Comparison of ENCODE assay signal across 28 mouse cellular contexts in genomic region chr5:65855571-65855970, GRCm38 (mm10). TPM values are rescaled to one million over a fixed set of nuclear protein-coding genes. Genes with fewer than 3 reads are reported as not detected.
A peak's percentile ranks its signal among the peaks of the same experiment; 100 is the strongest.
DNase-seq lines count a peak whose midpoint lies in the region; ATAC-seq and TF ChIP-seq lines count a peak whose summit lies in the region.
"Had no signal": no experiment of that assay in that cellular context is flagged by ENCODE, and none has a peak within 500 bp of the region (broad histone marks: within the 10 kb centered on the region; RNA-seq: fewer than 3 reads in every experiment).

No protein-coding gene starts in this region.

- H3K27ac ChIP-seq in liver, postnatal 0 days (ENCODE audit: low read depth), result peak overlapping the region; percentile 49; the same call in 1 of the 2 replicates
- H3K27ac ChIP-seq in liver, embryonic 11.5 days (ENCODE audit: low read depth, low read length), result no peak overlapping the region
- H3K27ac ChIP-seq: embryonic facial prominence, embryonic 10.5 days; embryonic facial prominence, embryonic 13.5 days; forebrain, embryonic 13.5 days; heart, embryonic 15.5 days; hindbrain, embryonic 10.5 days; hindbrain, embryonic 13.5 days had no signal

- no peak for TF ChIP-seq EP300 in liver, postnatal 0 days (IDR thresholded peaks at IDR 0.05; ENCODE audit: low read depth)

- H3K4me3 ChIP-seq in liver, postnatal 0 days (ENCODE audit: low read depth, low read length), result no peak overlapping the region
- H3K4me3 ChIP-seq in liver, embryonic 11.5 days (ENCODE audit: low read depth, low read length), result no peak overlapping the region
- H3K4me3 ChIP-seq: embryonic facial prominence, embryonic 10.5 days; embryonic facial prominence, embryonic 13.5 days; erythroblast, embryonic 14.5 days; forebrain, embryonic 13.5 days; heart, embryonic 12.5 days; heart, embryonic 15.5 days; hindbrain, embryonic 10.5 days; hindbrain, embryonic 13.5 days had no signal

- no peak for TF ChIP-seq CTCF in liver, postnatal 0 days (IDR thresholded peaks at IDR 0.05; ENCODE audit: low read depth)

- no peaks in the 10 kb centered on the region for H3K36me3 ChIP-seq in liver, postnatal 0 days (replicated peaks; ENCODE audit: insufficient read depth, low read length)
- H3K36me3 ChIP-seq in liver, embryonic 11.5 days (ENCODE audit: control insufficient read depth, insufficient read depth, low read length), result no peaks in the 10 kb centered on the region
- H3K36me3 ChIP-seq: embryonic facial prominence, embryonic 10.5 days; embryonic facial prominence, embryonic 13.5 days; heart, embryonic 12.5 days; heart, embryonic 15.5 days; hindbrain, embryonic 10.5 days; hindbrain, embryonic 13.5 days had no signal

- no peak for ATAC-seq in liver, postnatal 0 days
- ATAC-seq in liver, embryonic 11.5 days (replicated peaks; ENCODE audit: low FRiP score), result no peak
- ATAC-seq: activated CD4-positive, CD25-positive, alpha-beta regulatory T cell, adult 4 months; forebrain, embryonic 13.5 days; forebrain, embryonic 16.5 days; hindbrain, embryonic 16.5 days; inflammation-experienced regulatory T-cells, adult 6 months had no signal

- no peak overlapping the region for H3K4me2 ChIP-seq in liver, postnatal 0 days (ENCODE audit: low read depth, low read length)
- no peak overlapping the region for H3K4me2 ChIP-seq in liver, embryonic 11.5 days
- H3K4me2 ChIP-seq: embryonic facial prominence, embryonic 13.5 days; forebrain, embryonic 13.5 days; heart, embryonic 12.5 days; heart, embryonic 15.5 days; hindbrain, embryonic 13.5 days had no signal

- H3K9ac ChIP-seq in liver, postnatal 0 days (replicated peaks), result no peak overlapping the region
- H3K9ac ChIP-seq in liver, embryonic 11.5 days (ENCODE audit: low read depth, low read length), result no peak overlapping the region
- H3K9ac ChIP-seq: embryonic facial prominence, embryonic 13.5 days; forebrain, embryonic 13.5 days; heart, embryonic 12.5 days; heart, embryonic 15.5 days; hindbrain, embryonic 13.5 days had no signal

- DNase-seq in liver, postnatal 0 days, result no peak
- DNase-seq in liver, embryonic 11.5 days (ENCODE audit: low spot score), result no peak
- peak; percentile 36 for DNase-seq in thymus, postnatal 0 days (ENCODE audit: low spot score)
- no peak for DNase-seq in thymus, postnatal 25 days
- peak; percentile 56 for DNase-seq in induced T-regulatory cell, adult 2 months (ENCODE audit: low read depth)
- DNase-seq in gastrocnemius, postnatal 10 days, result no peak
- DNase-seq: adrenal gland, adult 8-10 months; adrenal gland, postnatal 25 days; cerebellum, adult 11-12 months; cerebellum, adult 8-10 months; cerebellum, postnatal 10 days; cerebellum, postnatal 36 days; gastrocnemius, postnatal 14 days; heart, adult 18-20 months; heart, postnatal 10 days; heart, postnatal 36 days had no signal

- no peaks in the 10 kb centered on the region for H3K27me3 ChIP-seq in liver, postnatal 0 days (ENCODE audit: insufficient read depth, low read length)
- no peaks in the 10 kb centered on the region for H3K27me3 ChIP-seq in liver, embryonic 11.5 days (replicated peaks; ENCODE audit: control insufficient read depth, insufficient read depth, low read length)
- H3K27me3 ChIP-seq: embryonic facial prominence, embryonic 13.5 days; forebrain, embryonic 13.5 days; heart, embryonic 12.5 days; heart, embryonic 15.5 days; hindbrain, embryonic 13.5 days had no signal

- 55% methylated on average over 3 of the region's 3 CpGs for WGBS in liver, postnatal 0 days (ENCODE audit: insufficient replicate concordance)
- 61% methylated on average over 3 of the region's 3 CpGs for WGBS in liver, embryonic 11.5 days

- 0 out of 2 replicates have a peak, but pooled peaks cover 4% of the 10 kb centered on the region for H3K4me1 ChIP-seq in liver, postnatal 0 days (ENCODE audit: insufficient read depth)
- peaks cover 7% of the 10 kb centered on the region; the same call in 1 of the 2 replicates for H3K4me1 ChIP-seq in liver, embryonic 11.5 days (replicated peaks; ENCODE audit: control insufficient read depth, insufficient read depth, low read length)
- H3K4me1 ChIP-seq: forebrain, embryonic 13.5 days; hindbrain, embryonic 13.5 days had no signal

- H3K9me3 ChIP-seq in liver, postnatal 0 days (ENCODE audit: low read length), result no peaks in the 10 kb centered on the region
- no peaks in the 10 kb centered on the region for H3K9me3 ChIP-seq in liver, embryonic 11.5 days (ENCODE audit: control insufficient read depth, low read length)
- H3K9me3 ChIP-seq: embryonic facial prominence, embryonic 10.5 days; embryonic facial prominence, embryonic 13.5 days; forebrain, embryonic 13.5 days; heart, embryonic 12.5 days; heart, embryonic 15.5 days; hindbrain, embryonic 10.5 days; hindbrain, embryonic 13.5 days had no signal

RNA-seq across cellular contexts. Expression of gene Rhoh, which starts 5.4 kb away (rescaled TPM):
- 4.3 and 5.1 TPM in 2 replicates for polyA plus RNA-seq in liver, postnatal 0 days (2015; fragmentation: Nextera tagmentation; extraction: Ambion mirVana)
- polyA plus RNA-seq in liver, embryonic 11.5 days (2014; fragmentation: Nextera tagmentation; extraction: Ambion mirVana), result 1.3 and 2.4 TPM in 2 replicates
- 174 and 206 TPM in 2 replicates for polyA plus RNA-seq in thymus, postnatal 0 days (2015; fragmentation: Nextera tagmentation; extraction: Ambion mirVana)
- 1 to 10 TPM; 1.2 to 2.1 TPM for total RNA-seq in gastrocnemius, postnatal 10 days (2021)
- polyA plus RNA-seq: erythroblast, embryonic 14.5 days had no signal

Comparison
In these comparisons a context has a peak if more than half of its experiments do, and no peak if none do; other contexts are left out.
1. DNase-seq: peak in thymus, postnatal 0 days (single experiment) and induced T-regulatory cell, adult 2 months (single experiment); none in liver, postnatal 0 days (single experiment), liver, embryonic 11.5 days (single experiment), thymus, postnatal 25 days (single experiment) and gastrocnemius, postnatal 10 days (single experiment).
2. RNA of gene Rhoh, which starts 5.4 kb away (polyA plus RNA-seq): 174 to 206 TPM in thymus, postnatal 0 days; 4.3 to 5.1 TPM in liver, postnatal 0 days and 1.3 to 2.4 TPM in liver, embryonic 11.5 days; every median in the first group is over 10 times any median in the second.